Mouse (Mus musculus): ENCODE measurements around the gene Immp2l. TPM values are rescaled to one million over a fixed set of nuclear protein-coding genes. Genes with fewer than 3 reads are reported as not detected.

Gene Immp2l
- total RNA-seq, 1 experiment, result 11.4 TPM

- in situ Hi-C loops (cut with MboI; ENCODE audit: low sequenced_read_pairs in 2 of 2, unreplicated experiment in 2 of 2), result no loop called here
- no peaks in the 10 kb centered on the region for H3K4me1 ChIP-seq (ENCODE audit: control insufficient read depth in 2 of 2, insufficient read depth in 2 of 2, low read length in 2 of 2, poor library complexity in 1 of 2)
- H3K36me3 ChIP-seq (ENCODE audit: control insufficient read depth, insufficient read depth, low read length, poor library complexity, severe bottlenecking), result no peaks in the 10 kb centered on the region
- DNase-seq (ENCODE audit: low read depth, low spot score), result no peak
- H3K4me3 ChIP-seq (ENCODE audit: insufficient read depth in 1 of 2, low read depth in 1 of 2, low read length in 2 of 2, poor library complexity in 1 of 2, severe bottlenecking in 1 of 2), result no peak overlapping the region
- no peaks in the 10 kb centered on the region for H3K9me3 ChIP-seq (ENCODE audit: control insufficient read depth, insufficient read depth, low read depth, low read length)
- TF ChIP-seq ZC3H11A (IDR thresholded peaks at IDR 0.05; ENCODE audit: borderline replicate concordance, low read depth, low read length), result no peak
- no peak for TF ChIP-seq CHD2 (IDR thresholded peaks at IDR 0.05; ENCODE audit: low read depth, low read length)
- TF ChIP-seq MAFK (IDR thresholded peaks at IDR 0.05; ENCODE audit: insufficient read depth, low read depth, low read length), result no peak
- no peak for TF ChIP-seq HCFC1 (IDR thresholded peaks at IDR 0.05; ENCODE audit: borderline replicate concordance, insufficient read depth, low read length)
- TF ChIP-seq ZNF384 (IDR thresholded peaks at IDR 0.05; ENCODE audit: low read depth, low read length), result no peak
- H3K27ac ChIP-seq (ENCODE audit: insufficient read depth, low read depth, low read length, poor library complexity, severe bottlenecking), result no peak overlapping the region
- H3K9ac ChIP-seq (ENCODE audit: insufficient read depth, low read depth, low read length, poor library complexity, severe bottlenecking), result no peak overlapping the region
These were observed 856.9 kb downstream of the Immp2l start for GRCm38 (mm10) chr12:41880833-41881232.

DNA sequence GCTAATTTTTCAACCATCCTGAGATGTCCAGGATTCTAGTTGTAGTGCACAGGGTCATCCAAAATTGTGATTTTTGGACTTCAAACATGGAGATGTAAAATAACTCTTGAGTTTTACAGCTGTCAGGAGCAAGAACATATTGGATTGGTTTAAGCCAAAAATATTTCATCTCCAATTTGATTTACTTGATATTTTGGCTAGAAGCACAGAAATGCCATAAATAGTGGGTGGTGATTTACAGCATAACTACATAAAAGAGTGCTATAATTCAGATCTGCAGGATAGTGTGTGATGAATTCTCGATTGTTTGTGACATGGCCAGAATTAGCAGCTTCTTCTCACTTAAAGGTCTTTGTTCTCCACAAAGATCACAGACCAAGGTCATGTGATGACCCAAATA lies 884.1 kb downstream of the Immp2l start:
- DNase-seq (ENCODE audit: low read depth, low spot score), result no peak
- Histone ChIP-seq H3K4me1 (ENCODE audit: control insufficient read depth in 2 of 2, insufficient read depth in 2 of 2, low read length in 2 of 2, poor library complexity in 1 of 2) (0 out of 4 replicates have a peak, but pooled peaks cover 0 to 2% of the 10 kb centered on the region in 2 experiments), H3K27ac (ENCODE audit: insufficient read depth, low read depth, low read length, poor library complexity, severe bottlenecking) (no peak overlapping the region), H3K9me3 (ENCODE audit: control insufficient read depth, insufficient read depth, low read depth, low read length) (no peaks in the 10 kb centered on the region), H3K4me3 (ENCODE audit: insufficient read depth in 1 of 2, low read depth in 1 of 2, low read length in 2 of 2, poor library complexity in 1 of 2, severe bottlenecking in 1 of 2) (no peak overlapping the region), H3K36me3 (ENCODE audit: control insufficient read depth, insufficient read depth, low read length, poor library complexity, severe bottlenecking) (no peaks in the 10 kb centered on the region), H3K9ac (ENCODE audit: insufficient read depth, low read depth, low read length, poor library complexity, severe bottlenecking) (no peak overlapping the region)
- no peak for TF ChIP-seq CHD2 (IDR thresholded peaks at IDR 0.05; ENCODE audit: low read depth, low read length)
- no peak for TF ChIP-seq ZC3H11A (IDR thresholded peaks at IDR 0.05; ENCODE audit: borderline replicate concordance, low read depth, low read length)
- no peak for TF ChIP-seq HCFC1 (IDR thresholded peaks at IDR 0.05; ENCODE audit: borderline replicate concordance, insufficient read depth, low read length)
- TF ChIP-seq ZNF384 (IDR thresholded peaks at IDR 0.05; ENCODE audit: low read depth, low read length), result no peak
- no peak for TF ChIP-seq MAFK (IDR thresholded peaks at IDR 0.05; ENCODE audit: insufficient read depth, low read depth, low read length)
- in situ Hi-C loops (cut with MboI; ENCODE audit: low sequenced_read_pairs in 2 of 2, unreplicated experiment in 2 of 2), result no loop called here

- H3K9ac ChIP-seq (ENCODE audit: insufficient read depth, low read depth, low read length, poor library complexity, severe bottlenecking), result no peak overlapping the region
- in situ Hi-C loops (cut with MboI; ENCODE audit: low sequenced_read_pairs in 2 of 2, unreplicated experiment in 2 of 2), result no loop called here
- peak; percentile 20 for DNase-seq (ENCODE audit: low read depth, low spot score)
These were observed 887.7 kb downstream of the Immp2l start for GRCm38 (mm10) chr12:41911626-41912025.

DNA sequence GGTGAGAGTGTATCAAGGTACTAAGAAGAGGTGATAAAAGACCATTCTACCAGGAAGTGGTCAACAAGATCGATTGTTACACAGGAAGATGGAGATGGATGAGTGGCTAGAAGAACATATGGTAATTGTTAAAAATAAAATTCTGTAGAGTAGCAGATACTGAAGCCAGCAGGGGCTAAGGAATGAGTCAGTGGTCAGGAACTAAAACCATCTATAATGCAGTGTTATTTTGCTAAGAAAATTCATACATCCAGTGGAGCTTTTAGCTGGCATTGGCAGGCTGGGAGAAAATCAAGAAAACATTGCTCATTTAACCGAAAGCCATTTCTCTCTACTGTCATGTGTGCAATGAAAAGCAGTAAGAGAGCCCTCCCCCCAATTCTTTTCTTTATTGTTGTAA lies 913.9 kb downstream of the Immp2l start:
- Histone ChIP-seq H3K9me3 (ENCODE audit: control insufficient read depth, insufficient read depth, low read depth, low read length) (no peaks in the 10 kb centered on the region), H3K36me3 (ENCODE audit: control insufficient read depth, insufficient read depth, low read length, poor library complexity, severe bottlenecking) (no peaks in the 10 kb centered on the region), H3K27ac (ENCODE audit: insufficient read depth, low read depth, low read length, poor library complexity, severe bottlenecking) (no peak overlapping the region), H3K4me3 (ENCODE audit: insufficient read depth in 1 of 2, low read depth in 1 of 2, low read length in 2 of 2, poor library complexity in 1 of 2, severe bottlenecking in 1 of 2) (no peak overlapping the region), H3K4me1 (ENCODE audit: control insufficient read depth in 2 of 2, insufficient read depth in 2 of 2, low read length in 2 of 2, poor library complexity in 1 of 2) (no peaks in the 10 kb centered on the region), H3K9ac (ENCODE audit: insufficient read depth, low read depth, low read length, poor library complexity, severe bottlenecking) (no peak overlapping the region)
- DNase-seq (ENCODE audit: low read depth, low spot score), result no peak
- in situ Hi-C loops (cut with MboI; ENCODE audit: low sequenced_read_pairs in 2 of 2, unreplicated experiment in 2 of 2), result no loop called here
- TF ChIP-seq HCFC1 (IDR thresholded peaks at IDR 0.05; ENCODE audit: borderline replicate concordance, insufficient read depth, low read length) (no peak), ZNF384 (IDR thresholded peaks at IDR 0.05; ENCODE audit: low read depth, low read length) (no peak), MAFK (IDR thresholded peaks at IDR 0.05; ENCODE audit: insufficient read depth, low read depth, low read length) (no peak), CHD2 (IDR thresholded peaks at IDR 0.05; ENCODE audit: low read depth, low read length) (no peak), ZC3H11A (IDR thresholded peaks at IDR 0.05; ENCODE audit: borderline replicate concordance, low read depth, low read length) (no peak)

More at GRCm38 (mm10) chr12:41911626-41912025, 887.7 kb downstream of the Immp2l start:
- no peaks in the 10 kb centered on the region for H3K36me3 ChIP-seq (ENCODE audit: control insufficient read depth, insufficient read depth, low read length, poor library complexity, severe bottlenecking)
- H3K9me3 ChIP-seq (ENCODE audit: control insufficient read depth, insufficient read depth, low read depth, low read length), result no peaks in the 10 kb centered on the region
- no peak overlapping the region for H3K4me3 ChIP-seq (ENCODE audit: insufficient read depth in 1 of 2, low read depth in 1 of 2, low read length in 2 of 2, poor library complexity in 1 of 2, severe bottlenecking in 1 of 2)
- TF ChIP-seq HCFC1 (IDR thresholded peaks at IDR 0.05; ENCODE audit: borderline replicate concordance, insufficient read depth, low read length) (no peak), ZNF384 (IDR thresholded peaks at IDR 0.05; ENCODE audit: low read depth, low read length) (no peak), ZC3H11A (IDR thresholded peaks at IDR 0.05; ENCODE audit: borderline replicate concordance, low read depth, low read length) (no peak), CHD2 (IDR thresholded peaks at IDR 0.05; ENCODE audit: low read depth, low read length) (no peak), MAFK (IDR thresholded peaks at IDR 0.05; ENCODE audit: insufficient read depth, low read depth, low read length) (no peak)
- 0 out of 4 replicates have a peak, but pooled peaks cover 0 to 2% of the 10 kb centered on the region in 2 experiments for H3K4me1 ChIP-seq (ENCODE audit: control insufficient read depth in 2 of 2, insufficient read depth in 2 of 2, low read length in 2 of 2, poor library complexity in 1 of 2)
- no peak overlapping the region for H3K27ac ChIP-seq (ENCODE audit: insufficient read depth, low read depth, low read length, poor library complexity, severe bottlenecking)

GRCm38 (mm10) chr12:41941853-41942252 lies 918.0 kb downstream of the Immp2l start:
- no peak for DNase-seq (ENCODE audit: low read depth, low spot score)
- in situ Hi-C loops (cut with MboI; ENCODE audit: low sequenced_read_pairs in 2 of 2, unreplicated experiment in 2 of 2), result no loop called here
- H3K9me3 ChIP-seq (ENCODE audit: control insufficient read depth, insufficient read depth, low read depth, low read length), result no peaks in the 10 kb centered on the region
- H3K4me1 ChIP-seq (ENCODE audit: control insufficient read depth in 2 of 2, insufficient read depth in 2 of 2, low read length in 2 of 2, poor library complexity in 1 of 2), result no peaks in the 10 kb centered on the region
- H3K36me3 ChIP-seq (ENCODE audit: control insufficient read depth, insufficient read depth, low read length, poor library complexity, severe bottlenecking), result no peaks in the 10 kb centered on the region
- no peak overlapping the region for H3K27ac ChIP-seq (ENCODE audit: insufficient read depth, low read depth, low read length, poor library complexity, severe bottlenecking)
- H3K4me3 ChIP-seq (ENCODE audit: insufficient read depth in 1 of 2, low read depth in 1 of 2, low read length in 2 of 2, poor library complexity in 1 of 2, severe bottlenecking in 1 of 2), result no peak overlapping the region
- TF ChIP-seq ZNF384 (IDR thresholded peaks at IDR 0.05; ENCODE audit: low read depth, low read length), result no peak
- TF ChIP-seq HCFC1 (IDR thresholded peaks at IDR 0.05; ENCODE audit: borderline replicate concordance, insufficient read depth, low read length), result no peak
- no peak for TF ChIP-seq CHD2 (IDR thresholded peaks at IDR 0.05; ENCODE audit: low read depth, low read length)
- no peak for TF ChIP-seq MAFK (IDR thresholded peaks at IDR 0.05; ENCODE audit: insufficient read depth, low read depth, low read length)
- TF ChIP-seq ZC3H11A (IDR thresholded peaks at IDR 0.05; ENCODE audit: borderline replicate concordance, low read depth, low read length), result no peak
- H3K9ac ChIP-seq (ENCODE audit: insufficient read depth, low read depth, low read length, poor library complexity, severe bottlenecking), result no peak overlapping the region

Measured in ES-E14 (cell line).